Mouse (Mus musculus): ENCODE measurements around the gene Azin2. TPM values are rescaled to one million over a fixed set of nuclear protein-coding genes. Genes with fewer than 3 reads are reported as not detected.

Gene Azin2
- polyA plus RNA-seq (2012; ENCODE audit: low replicate concordance), result 1.5 and 3.2 TPM in 2 replicates

GRCm38 (mm10) chr4:128962029-128962925 lies at the start of gene Azin2:
Gene Azin2, minus strand, starts transcription at chr4:128962442.

GRCm38 (mm10) chr4:128991500-128992008 lies 29.3 kb upstream of the Azin2 start, which contains the start of gene Ak2:
Gene Ak2, plus strand, starts transcription at chr4:128991958.

GRCm38 (mm10) chr4:128883379-128883781 lies 78.9 kb downstream of the Azin2 start, which contains the start of gene Trim62:
Gene Trim62, plus strand, starts transcription at chr4:128883580.

Other genes starting within 250 kb of the Azin2 start
- gene A3galt2, start 207.1 kb downstream of the Azin2 start, polyA plus RNA-seq (2012; ENCODE audit: low replicate concordance), result 0.08 TPM in 1 of 2 replicates, not detected in the other
- gene Zfp362, start 156.4 kb downstream of the Azin2 start, polyA plus RNA-seq (2012; ENCODE audit: low replicate concordance), result 133 and 182 TPM in 2 replicates
- gene Trim62, start 78.9 kb downstream of the Azin2 start, polyA plus RNA-seq (2012; ENCODE audit: low replicate concordance), result 3.6 and 11.1 TPM in 2 replicates
- gene Ak2, start 29.5 kb upstream of the Azin2 start, polyA plus RNA-seq (2012; ENCODE audit: low replicate concordance), result 58.7 and 59.5 TPM in 2 replicates
- gene Rnf19b, start 95.8 kb upstream of the Azin2 start, polyA plus RNA-seq (2012; ENCODE audit: low replicate concordance), result 103 and 178 TPM in 2 replicates
- not detected in 2 replicates for gene Tmem54, start 143.1 kb upstream of the Azin2 start, polyA plus RNA-seq (2012; ENCODE audit: low replicate concordance)
- not detected in 2 replicates for gene Hpca, start 159.6 kb upstream of the Azin2 start, polyA plus RNA-seq (2012; ENCODE audit: low replicate concordance)
- gene Fndc5, start 174.6 kb upstream of the Azin2 start, polyA plus RNA-seq (2012; ENCODE audit: low replicate concordance), result 0.15 and 0.46 TPM in 2 replicates
- gene S100pbp, start 227.3 kb upstream of the Azin2 start, polyA plus RNA-seq (2012; ENCODE audit: low replicate concordance), result 4.2 and 5.2 TPM in 2 replicates
- gene Yars, start 227.3 kb upstream of the Azin2 start, polyA plus RNA-seq (2012; ENCODE audit: low replicate concordance), result 11.6 and 15.9 TPM in 2 replicates